Mouse (Mus musculus) layer of hippocampus, postnatal 14 days (tissue): ENCODE data around the gene Baiap2l2. TPM values are rescaled to one million over a fixed set of nuclear protein-coding genes. Genes with fewer than 3 reads are reported as not detected.

Experiments
- DNase-seq, 2 experiments: peaks; one replicate each; pipeline ENCODE4 v3.0.0; 2021 to 2022; ENCODE audit warnings: low spot score in 2 of 2, mixed read lengths in 1 of 2
- long read RNA-seq, 2 experiments: library from polyadenylated mRNA; stranded (forward); transcript quantifications; one replicate each; pipeline ENCODE4 v2.0.0; 2021
- total RNA-seq, 2 experiments: library from RNA; stranded (reverse); gene quantifications; 2 replicates each; pipeline ENCODE4 v1.2.3; 2021

The Baiap2l2 gene
- 1 to 10 TPM; 2.7 to 4.0 TPM for total RNA-seq
- long read RNA-seq, experiment 1: 0 reads
- long read RNA-seq, experiment 2, partial matches to known transcripts: 0 of 2 reads
- long read RNA-seq, experiment 2, other reads (novel, unspliced or antisense): 2 of 2 reads

DNA sequence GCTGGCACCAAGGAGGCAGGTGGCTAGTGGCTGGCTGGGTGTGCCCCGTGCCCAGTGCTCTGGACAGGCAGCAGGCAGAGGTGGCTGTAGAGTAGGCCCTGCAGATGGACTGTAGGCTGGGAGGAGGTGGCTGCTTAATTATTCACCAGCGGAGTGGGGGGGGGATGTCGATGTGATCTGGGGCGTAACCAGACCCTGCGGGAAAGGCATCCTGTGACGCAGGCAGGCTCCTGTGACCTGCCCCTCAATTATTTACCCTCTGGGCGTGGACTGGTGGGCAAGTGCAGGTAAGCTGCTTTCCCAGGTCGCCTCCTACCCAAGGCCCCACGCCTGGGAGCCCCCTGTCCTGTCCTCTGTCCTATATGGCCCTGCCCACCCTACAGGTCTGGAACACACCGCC, at the start of gene Baiap2l2:
Baiap2l2 (minus strand) TSS at position 139 of the 400 bp plus-strand sequence.
- DNase-seq: no peak

DNA sequence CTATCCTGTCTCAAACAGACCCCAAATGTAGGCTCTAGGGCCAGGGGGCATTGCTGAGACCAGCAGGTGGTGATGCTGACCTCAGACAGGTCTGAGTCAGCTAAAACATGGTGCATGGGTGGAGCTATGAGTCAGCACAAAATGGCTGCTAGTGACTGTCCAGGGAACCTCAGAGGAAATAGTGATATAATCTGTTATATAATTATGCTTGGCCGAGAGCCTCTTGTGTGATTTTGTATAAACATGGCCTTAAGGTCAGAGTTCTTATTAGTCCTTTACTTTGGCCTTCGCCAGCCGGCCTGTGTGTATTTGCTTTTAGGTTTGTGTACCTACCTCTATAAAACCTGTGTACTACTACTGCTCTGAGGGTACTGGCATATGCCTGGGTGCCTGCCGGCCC, 48.1 kb upstream of the Baiap2l2 start:
- DNase-seq: no peak

DNA sequence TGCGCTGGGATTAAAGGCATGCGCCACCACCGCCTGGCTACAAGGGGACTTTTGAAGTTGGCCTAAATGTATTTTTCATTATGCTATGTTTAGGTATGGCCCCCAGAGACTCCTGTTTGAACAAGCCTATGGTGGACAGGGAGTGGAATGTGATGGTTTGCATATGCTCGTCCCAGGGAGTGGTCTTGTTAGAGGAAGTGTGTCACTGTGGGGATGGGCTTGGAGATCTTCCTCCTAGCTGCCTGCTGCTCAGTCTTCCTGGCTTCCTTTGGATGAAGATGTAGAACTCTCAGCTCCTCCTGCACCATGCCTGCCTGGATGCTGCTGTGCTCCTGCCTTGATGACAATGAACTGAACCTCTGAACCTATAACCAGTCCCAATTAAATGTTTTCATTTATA, 45.2 kb upstream of the Baiap2l2 start:
- DNase-seq: no peak

DNA sequence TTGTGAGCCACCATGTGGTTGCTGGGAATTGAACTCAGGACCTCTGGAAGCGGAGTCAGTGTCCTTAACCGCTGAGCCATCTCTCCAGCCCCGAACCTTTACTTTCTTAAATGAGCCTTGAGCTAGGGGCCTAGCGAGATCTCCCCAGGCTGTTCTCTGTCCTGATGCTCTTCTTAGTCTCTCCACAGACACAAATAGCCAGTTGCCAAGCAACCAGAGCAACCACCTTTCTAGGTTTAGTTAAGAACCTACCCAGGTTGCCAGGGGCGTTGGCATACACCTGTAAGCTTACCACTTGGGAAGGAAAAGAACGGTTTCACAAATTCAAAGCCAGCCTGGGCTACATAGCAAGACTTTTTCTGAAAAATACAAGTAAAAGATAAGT, 44.6 kb upstream of the Baiap2l2 start:
- no peak for DNase-seq

DNA sequence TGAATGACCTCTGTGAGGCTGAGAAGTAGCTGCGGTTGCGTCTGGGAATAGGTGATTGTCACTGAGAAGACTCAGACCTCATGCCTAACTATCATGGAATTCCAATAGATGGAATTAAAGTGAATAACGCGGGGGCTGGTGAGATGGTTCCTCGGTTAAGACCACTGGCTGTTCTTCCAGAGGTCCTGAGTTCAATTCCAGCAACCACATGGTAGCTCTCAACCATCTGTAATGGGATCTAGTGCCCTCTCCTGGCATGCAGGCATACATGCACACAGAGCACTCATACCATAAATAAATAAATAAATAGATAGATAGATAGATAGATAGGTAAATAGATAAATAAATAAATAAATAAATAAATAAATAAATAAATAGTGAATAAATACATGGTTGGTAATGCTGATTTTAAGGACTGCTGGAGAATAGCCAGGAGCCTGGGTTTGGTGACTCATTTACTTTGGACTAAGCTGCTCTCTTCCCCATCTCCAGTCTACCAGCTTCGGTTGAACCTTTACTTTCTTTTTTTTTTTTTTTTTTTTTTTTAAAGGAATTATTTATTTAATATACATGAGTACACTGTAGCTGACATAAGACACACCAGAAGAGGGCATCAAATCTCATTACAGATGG, 44.1 kb upstream of the Baiap2l2 start:
- no peak for DNase-seq

DNA sequence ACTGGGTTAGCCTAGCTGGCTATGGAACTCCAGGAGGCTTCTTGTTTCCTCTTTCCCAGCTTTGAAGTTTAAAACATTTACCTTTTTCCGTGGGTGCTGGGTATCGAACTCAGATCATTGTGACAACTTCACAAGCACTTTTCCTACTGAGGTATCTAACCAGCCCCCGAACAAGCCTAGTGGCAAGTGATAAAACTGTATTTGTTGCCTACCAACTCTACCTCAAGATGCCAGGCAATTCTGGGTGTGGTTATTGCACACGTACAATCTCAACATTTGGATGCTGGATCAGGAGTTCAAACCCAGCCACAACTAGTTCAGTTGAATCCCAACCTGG, 43.6 kb upstream of the Baiap2l2 start:
- DNase-seq: no peak

DNA sequence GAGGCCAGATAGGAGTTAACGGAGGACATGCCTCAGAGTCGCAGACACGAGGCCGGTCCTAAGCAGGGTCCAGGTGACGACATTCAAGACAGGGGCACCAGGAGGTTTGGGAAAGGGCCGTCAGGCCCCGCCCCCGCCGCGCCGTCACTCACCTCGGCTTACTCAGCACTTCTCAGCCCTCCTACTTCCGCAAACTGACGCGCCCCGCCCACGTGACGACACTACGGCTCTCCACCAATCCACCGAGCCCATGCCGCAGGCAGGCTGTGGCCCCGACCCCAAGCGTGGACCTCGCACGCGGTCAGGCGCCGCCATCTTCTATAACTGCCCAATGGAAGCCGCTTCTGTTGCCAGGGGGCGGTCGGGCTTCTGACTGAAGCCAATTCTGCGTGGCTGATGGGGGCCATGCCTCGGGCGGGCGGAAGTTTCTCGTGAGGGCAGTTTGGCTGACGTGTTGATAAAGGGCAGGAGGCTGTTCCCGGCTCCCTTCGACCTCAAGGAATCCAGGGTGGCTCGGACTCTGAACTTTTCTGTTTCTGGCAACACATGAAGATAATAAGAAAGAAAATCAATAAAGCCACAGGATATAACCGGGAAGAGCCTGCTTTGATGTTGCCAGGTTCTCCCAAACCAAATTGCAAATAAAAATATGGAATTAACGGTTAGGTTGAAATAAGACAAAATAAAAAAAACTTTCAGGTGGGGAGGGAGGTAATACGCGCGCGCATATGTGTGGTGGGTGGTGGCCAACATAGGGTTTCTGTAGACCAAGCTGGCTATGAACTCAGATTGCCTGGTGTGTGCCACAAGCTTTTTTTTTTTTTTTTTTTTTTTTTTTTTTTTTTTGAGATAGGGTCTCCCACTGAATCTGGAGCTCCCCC, 43.0 kb upstream of the Baiap2l2 start, which contains the start of gene Pla2g6:
Pla2g6 (minus strand) TSS at position 333 of the 881 bp plus-strand sequence.
- peak; percentile 97 to 98 for DNase-seq

DNA sequence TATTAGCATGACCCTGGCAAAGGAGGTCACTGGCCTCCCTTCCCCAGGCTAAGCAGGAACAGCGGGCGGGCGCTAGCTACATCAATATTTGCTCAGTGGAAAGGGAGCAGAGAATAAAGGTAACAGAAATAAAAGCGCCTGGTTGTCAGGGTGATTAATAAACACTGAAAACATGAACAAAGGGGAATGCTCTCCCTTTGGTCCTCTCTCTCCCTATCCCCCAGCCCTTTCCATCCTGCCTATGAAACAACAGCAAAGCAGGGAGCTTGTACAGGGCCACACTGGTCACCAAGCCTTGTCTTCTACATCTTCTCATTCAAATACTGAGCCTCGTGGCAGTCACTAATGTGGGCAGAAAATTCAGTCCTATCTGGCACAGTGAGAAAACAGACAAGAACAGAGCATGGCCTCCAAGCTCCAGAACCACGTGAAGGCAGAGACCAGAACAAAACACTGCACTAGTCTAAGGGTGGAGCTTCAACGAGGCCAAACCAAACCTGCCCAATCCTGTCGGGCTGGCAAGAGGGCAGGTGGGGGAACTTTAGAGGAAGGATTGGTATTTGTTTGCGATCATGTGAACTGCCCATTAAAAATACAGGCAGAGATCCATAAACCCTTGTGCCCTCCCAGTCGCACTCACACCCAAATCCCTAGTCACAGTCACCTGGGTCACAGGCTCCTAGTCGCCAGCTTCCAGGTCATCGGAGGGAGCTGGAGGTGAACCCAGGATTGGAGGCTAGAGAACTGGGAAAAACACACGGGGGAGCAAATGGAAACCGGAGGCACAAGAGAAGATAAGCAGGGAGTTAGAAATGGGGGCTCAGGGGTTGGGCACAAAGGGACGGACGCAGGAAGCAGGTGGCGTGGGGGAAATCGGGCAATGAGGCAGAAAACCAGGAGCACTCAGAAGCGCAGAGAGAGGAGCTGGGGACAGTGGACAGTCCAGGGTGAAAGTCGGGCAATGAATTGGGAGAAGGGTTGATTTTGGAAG, 41.9 kb upstream of the Baiap2l2 start:
- peak; percentile 52 to 54 for DNase-seq

DNA sequence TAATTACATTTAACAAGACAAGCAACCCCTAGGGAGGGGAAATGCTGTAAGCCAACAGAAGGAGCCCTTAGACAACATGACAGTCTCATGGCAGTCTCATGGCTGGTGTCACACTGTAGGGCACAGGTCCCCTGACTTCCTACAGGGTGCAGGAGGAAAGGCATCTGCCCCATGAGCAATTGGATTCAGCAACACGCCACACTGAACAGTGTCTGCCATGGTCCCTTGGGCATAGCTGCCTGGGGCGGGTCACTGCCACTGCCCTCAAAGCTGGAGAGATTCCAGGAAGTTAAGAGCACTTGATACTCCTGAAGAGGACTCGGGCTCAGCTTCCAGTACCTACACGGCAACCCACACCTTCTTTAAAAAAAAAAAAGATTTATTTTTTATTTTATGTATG, 40.9 kb upstream of the Baiap2l2 start:
- DNase-seq: no peak

DNA sequence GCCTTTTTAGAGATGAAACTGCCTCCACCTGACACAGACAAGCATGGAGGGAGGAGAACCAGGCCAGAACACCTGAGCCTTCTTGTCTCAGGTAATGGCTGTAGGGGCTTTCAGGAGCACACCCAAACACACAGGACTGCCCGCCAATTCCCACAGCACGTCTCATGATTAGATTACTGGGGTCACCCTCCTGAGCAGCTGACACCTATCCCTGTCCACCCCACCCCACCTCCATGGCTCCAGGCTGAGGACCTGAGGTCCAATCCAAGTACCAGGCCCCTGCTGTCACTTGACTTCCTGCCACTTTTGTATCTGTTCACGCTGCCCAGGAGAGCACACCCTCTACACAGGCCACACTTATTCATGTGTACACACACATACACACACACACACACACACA, 40.4 kb upstream of the Baiap2l2 start:
- DNase-seq: no peak

DNA sequence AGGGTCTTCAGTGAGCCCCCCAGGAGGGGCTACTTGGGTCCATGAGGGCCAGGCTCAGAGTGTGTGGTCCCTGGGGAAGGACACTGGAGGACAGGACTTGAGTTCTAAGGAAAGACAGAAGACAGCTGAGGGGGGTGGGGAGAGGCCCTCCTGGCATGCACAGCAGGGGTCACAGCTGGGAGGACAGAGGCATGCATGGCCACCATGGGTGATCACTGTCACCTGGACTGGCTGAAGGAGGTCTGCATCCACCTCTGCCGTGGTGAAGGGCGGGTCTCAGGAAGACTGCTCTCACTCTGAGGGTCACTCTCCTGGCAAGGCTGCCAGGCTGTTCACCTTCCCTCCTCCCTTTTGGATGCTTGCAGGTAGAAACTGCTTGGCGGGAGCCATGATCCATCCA, 39.0 kb upstream of the Baiap2l2 start:
- no peak for DNase-seq

DNA sequence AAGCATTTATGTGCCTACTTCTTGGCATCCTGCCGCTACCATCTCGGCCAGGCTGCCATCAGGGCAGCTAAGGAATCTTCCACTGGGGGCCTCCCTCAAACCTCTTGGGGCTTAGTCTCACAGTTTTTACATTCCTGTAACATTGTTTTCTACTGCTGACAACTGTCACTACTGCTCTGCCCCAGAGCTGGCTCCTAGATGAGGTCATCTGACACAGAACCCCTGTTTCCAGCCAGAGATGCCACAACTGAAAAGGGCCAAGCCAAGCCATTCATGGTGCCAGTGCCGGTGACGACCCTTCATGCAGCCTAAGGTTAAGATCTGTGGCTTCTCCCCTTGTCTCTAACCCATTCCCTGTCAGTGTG, 38.4 kb upstream of the Baiap2l2 start:
- DNase-seq: no peak

DNA sequence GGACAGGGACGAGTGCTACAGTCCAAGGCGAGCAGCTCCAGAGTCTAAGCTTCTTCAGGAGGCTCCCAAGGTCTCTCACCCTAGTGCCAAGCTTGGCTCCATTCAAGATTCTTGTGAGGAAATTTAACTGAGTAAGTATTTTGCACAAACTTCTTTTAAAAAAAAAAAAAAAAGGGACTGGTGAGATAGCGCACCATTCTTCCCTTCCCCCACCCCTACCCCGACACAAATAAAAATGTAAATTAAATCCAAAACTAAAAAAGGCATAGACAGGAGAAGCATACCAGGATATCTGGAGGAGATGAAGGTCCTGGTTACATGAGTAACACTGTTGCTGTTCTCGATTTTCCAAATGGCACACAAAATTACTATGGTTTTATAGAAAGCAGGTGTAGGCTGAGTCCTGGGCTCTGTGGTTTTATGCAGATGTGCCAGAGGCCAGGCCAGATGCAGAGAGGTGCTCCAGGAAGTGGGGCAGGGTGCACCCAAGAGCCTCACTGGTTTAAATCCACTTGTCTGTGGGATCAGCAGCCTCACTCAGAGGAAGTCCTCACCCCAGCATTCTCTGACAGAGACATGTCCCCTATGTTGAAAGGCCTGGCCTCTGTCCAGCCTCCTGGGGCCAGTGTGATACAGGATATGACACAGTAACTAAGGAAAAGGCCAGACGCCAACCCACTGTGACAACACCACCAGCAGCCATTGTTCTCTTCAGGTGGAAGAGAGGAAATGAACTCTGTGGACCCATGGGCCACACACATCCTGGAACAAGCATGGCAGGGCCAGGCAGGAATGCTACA, 37.9 kb upstream of the Baiap2l2 start:
- no peak for DNase-seq

DNA sequence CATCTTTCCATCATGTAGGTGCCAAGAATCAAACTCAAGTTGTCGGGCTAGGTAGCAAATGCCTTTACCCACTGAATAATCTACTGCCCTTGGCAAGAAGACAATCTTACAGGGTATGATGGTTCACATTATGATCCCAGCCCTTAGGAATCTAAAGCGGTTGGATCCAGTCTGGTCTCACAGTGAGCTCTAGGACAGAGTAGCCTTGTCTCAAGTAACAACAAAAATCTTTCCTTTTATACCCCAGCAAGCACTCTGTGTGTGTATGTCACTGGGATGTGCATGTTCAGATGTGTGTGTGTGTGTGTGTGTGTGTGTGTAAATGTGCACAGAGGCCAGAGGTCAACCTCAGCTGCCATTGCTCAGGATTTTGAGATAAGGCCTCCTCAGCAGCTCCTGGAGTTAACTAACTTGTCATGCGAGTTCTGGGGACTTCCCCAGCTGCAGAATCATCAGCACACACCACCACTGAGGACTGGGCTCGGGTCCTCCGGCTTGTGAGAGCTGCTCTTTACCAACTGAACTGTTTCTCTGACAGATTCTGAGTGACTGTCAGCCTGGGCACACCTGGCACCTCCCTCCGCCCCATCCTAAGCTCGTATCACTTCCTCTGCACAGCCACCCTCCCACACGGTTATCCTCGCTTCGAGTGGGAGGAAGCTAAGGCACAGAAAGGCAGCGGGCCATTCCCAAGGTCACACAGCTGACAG, 37.1 kb upstream of the Baiap2l2 start:
- DNase-seq: no peak

DNA sequence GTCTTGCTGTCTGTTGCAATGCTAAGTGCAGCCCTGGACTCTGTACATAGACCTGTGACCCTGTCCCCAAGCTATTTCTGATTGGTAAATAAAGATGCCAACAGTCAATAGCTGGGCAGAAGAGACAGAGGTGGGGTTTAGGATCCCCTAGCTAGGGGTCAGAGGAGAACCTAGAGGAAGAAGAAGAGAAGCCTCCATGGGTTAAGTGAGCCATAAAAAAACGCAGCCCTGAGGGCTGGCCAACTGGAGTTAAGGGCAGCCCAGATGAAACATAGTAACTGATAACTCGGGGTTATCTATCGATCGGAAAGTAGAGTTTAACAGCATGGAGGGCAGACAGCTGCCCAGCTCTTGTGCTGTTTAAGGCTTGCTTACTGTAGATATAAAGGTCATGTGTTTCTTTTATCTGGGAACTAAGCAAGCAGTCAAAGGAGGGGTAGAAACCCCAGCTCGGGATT, 36.4 kb upstream of the Baiap2l2 start:
- DNase-seq: no peak

DNA sequence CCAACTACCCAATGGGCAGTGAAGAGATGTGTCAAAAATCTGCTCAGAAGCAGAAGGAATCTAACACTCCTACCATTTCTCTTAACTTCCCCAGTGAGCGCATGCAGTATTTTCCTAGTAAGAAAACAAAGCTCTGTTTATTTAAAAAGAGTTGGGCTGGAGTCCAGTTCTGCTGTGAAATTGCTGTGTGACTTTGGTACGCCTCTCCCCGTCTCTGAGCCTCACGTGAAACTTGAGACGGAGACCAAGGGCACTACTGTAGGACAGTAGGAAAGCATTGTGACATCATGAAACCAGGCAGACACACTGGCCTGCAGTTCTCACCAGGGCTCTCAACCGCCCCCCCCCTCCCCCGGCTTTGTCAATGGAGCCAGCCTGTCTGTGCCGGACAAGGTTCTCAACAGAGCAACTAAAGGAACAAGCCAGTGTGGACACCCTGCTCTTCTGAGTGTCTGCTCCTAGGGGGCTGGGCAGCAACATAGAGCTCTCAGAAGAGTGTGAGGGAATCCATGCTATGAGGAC, 28.6 kb upstream of the Baiap2l2 start:
- no peak for DNase-seq

DNA sequence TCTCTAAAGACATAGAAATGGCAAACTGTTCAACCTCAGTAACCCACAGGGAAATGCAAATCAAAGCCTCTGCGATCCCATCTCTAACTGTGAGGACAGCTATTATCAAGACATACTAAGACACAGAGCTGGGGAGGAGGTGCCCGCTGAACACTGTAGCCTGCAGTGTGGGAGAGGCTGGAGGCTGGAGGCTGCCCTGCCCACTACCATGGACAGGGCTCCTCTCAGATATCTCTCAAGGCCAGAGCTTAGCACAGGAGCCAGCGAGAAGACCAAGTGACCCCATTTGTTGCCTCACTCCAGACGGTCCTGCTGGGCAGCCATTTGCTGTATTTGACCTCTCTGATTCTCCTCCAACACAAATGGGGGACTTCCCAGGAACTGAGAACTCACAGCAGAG, 22.5 kb upstream of the Baiap2l2 start:
- no peak for DNase-seq

DNA sequence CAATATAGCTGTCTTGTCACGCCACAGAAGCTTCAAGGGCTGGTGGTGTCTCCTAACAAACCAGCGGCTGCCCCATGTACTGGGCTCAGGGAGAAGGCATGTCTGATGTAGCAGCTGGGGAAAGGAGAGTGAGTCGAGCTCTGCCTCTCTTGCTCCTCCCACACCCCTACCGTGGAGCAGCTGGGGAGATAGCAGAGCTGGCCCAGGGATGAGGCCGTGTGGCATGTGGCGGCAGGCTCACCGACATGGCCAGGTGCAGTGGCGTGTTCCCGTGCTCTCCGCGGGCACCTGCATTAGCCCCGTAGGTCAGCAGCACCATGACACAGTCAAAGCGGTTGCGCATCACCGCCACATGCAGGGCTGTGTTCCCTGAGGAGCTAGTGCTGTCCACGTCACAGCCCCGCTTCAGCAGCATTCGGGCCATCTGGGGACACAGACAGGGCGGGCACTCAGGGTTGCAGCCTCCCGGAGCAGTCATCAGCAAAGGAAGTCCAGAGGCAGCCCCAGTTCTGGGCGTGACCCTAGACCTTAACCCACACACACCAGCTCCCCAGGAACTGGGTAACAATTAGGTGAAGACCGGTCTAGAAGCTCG, 20.8 kb upstream of the Baiap2l2 start:
- no peak for DNase-seq

DNA sequence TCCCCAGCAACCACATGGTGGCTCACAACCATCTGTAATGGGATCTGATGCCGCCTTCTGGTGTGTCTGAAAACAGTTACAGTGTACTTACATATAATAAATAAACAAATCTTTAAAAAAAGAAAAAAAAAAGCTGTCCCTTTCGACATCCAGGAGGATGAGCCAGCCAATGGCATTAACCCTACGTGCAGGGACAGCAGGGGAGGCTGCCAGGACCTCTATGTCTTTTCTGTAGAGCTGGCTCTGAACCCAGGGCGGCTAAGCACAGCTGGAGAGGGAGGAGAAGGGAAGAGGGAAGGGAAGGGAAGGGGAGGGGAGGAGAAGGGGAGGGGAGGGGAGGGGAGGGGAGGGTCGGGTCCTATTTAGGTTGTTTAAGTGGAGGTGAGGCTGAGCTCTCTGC, 19.5 kb upstream of the Baiap2l2 start:
- no peak for DNase-seq
